Mouse (Mus musculus): ENCODE measurements around the gene Irx6. TPM values are rescaled to one million over a fixed set of nuclear protein-coding genes. Genes with fewer than 3 reads are reported as not detected.

Irx6 gene
- polyA plus RNA-seq, 1 experiment: 3.4 TPM

- DNase-seq (ENCODE audit: low read depth): no peak
- TF ChIP-seq CTCF (IDR thresholded peaks at IDR 0.05; ENCODE audit: borderline replicate concordance, extremely low read depth, insufficient read depth, insufficient read length) (no peak), POLR2A (IDR thresholded peaks at IDR 0.05; ENCODE audit: borderline replicate concordance, extremely low read depth, insufficient read depth, insufficient read length, poor library complexity, severe bottlenecking) (no peak)
These were observed 4.3 kb downstream of the Irx6 start for GRCm38 (mm10) chr8:92678407-92678806.

DNA sequence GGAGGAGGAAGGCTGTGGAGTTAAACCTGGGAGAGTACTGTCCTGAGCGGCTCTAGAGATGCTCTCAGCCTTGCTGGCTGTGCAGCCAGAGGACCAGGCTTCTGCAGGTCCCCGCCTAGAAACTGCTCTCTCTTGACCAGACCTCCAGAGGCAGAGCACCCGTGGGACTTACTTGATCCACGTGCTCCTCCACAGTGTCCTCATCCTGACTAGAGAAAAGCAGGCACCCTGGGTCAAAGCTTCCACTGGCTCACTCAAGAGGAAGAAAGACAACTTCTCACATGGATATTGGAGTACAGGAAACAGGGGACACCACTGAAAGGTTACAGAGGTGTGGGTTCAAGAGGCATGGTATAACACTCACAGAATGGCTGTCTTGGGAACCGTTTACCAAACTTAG is 23.3 kb downstream of the Irx6 start:
- TF ChIP-seq POLR2A (IDR thresholded peaks at IDR 0.05; ENCODE audit: borderline replicate concordance, extremely low read depth, insufficient read depth, insufficient read length, poor library complexity, severe bottlenecking) (no peak), CTCF (IDR thresholded peaks at IDR 0.05; ENCODE audit: borderline replicate concordance, extremely low read depth, insufficient read depth, insufficient read length) (no peak)
- no peak for DNase-seq (ENCODE audit: low read depth)

- TF ChIP-seq POLR2A (IDR thresholded peaks at IDR 0.05; ENCODE audit: borderline replicate concordance, extremely low read depth, insufficient read depth, insufficient read length, poor library complexity, severe bottlenecking) (no peak), CTCF (IDR thresholded peaks at IDR 0.05; ENCODE audit: borderline replicate concordance, extremely low read depth, insufficient read depth, insufficient read length) (no peak)
- DNase-seq (ENCODE audit: low read depth): peak; percentile 57
These were observed 24.3 kb downstream of the Irx6 start for GRCm38 (mm10) chr8:92698411-92698810.

DNA sequence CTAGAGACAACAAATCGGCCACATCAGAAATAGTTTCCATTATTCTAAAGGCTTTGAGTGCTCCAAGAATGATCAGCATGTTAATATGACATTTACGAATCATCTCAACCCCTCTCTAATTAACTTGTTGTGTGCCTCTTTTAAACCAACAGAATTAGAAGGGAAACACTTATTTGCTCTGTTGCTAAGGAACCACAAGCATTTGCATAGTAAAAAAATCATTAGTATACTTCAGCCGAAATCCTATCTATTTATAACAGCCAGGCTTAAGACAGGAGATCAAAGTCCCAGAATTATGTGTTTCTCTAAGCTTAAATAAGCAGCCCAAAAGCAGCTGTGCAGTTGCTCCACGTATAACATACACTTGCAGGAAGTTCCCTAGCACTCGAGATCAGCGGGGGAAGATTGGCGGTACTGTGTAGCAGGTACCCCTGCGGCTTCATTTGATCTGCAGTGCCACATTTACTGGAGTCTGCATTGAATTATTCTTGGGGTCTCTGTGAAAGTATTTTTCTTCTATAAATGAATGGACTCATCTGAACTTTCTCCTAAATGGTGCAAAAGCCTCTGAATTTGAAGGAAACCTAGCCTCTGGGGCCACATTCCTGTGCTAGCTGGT is 25.9 kb downstream of the Irx6 start:
- TF ChIP-seq POLR2A (IDR thresholded peaks at IDR 0.05; ENCODE audit: borderline replicate concordance, extremely low read depth, insufficient read depth, insufficient read length, poor library complexity, severe bottlenecking): no peak
- no peak for TF ChIP-seq CTCF (IDR thresholded peaks at IDR 0.05; ENCODE audit: borderline replicate concordance, extremely low read depth, insufficient read depth, insufficient read length)
- DNase-seq (ENCODE audit: low read depth): peak; percentile 63

- TF ChIP-seq CTCF (IDR thresholded peaks at IDR 0.05; ENCODE audit: borderline replicate concordance, extremely low read depth, insufficient read depth, insufficient read length) (no peak), POLR2A (IDR thresholded peaks at IDR 0.05; ENCODE audit: borderline replicate concordance, extremely low read depth, insufficient read depth, insufficient read length, poor library complexity, severe bottlenecking) (no peak)
- DNase-seq (ENCODE audit: low read depth): no peak
These were observed 29.3 kb downstream of the Irx6 start for GRCm38 (mm10) chr8:92703375-92703774.

DNA sequence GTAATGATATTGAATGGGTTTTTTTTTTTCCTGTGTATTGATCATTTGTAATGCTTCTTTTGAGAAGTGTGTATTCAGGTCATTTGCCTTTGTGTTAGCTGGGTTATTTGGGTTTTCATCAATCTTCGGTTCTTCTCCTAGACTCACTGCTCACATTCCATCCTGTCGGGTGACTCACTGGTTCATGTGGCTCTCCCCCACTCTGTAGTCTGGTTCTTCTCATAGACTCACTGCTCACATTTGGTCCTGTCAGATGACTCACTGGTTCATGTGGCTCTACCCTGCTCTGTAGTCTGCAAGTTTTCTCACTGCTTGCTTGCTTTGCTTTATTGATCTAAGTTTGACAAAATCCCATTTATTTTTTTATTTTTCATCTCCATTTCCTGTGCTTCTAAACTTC is 32.2 kb downstream of the Irx6 start:
- no peak for DNase-seq (ENCODE audit: low read depth)
- no peak for TF ChIP-seq CTCF (IDR thresholded peaks at IDR 0.05; ENCODE audit: borderline replicate concordance, extremely low read depth, insufficient read depth, insufficient read length)

DNA sequence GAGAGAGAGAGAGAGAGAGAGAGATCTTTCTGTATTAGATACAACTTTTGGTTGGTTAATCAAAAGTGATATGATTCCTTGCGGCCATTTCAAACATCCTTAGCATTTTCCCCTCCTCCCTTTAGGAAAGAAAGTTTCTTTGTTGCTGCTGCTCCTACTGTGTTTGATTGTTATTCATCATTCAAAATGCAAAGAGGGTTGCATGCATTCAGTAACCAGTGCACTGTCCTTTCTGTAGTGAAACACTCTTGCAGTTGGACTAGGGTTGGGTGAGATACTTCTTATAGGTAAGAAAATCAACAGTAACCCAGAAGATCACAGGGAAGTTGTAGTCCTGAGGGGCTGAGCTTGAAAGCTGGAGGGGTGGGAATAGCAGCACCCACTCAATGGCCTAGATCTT is 39.2 kb downstream of the Irx6 start:
- DNase-seq (ENCODE audit: low read depth): no peak
- TF ChIP-seq CTCF (IDR thresholded peaks at IDR 0.05; ENCODE audit: borderline replicate concordance, extremely low read depth, insufficient read depth, insufficient read length) (no peak), POLR2A (IDR thresholded peaks at IDR 0.05; ENCODE audit: borderline replicate concordance, extremely low read depth, insufficient read depth, insufficient read length, poor library complexity, severe bottlenecking) (no peak)

- TF ChIP-seq POLR2A (IDR thresholded peaks at IDR 0.05; ENCODE audit: borderline replicate concordance, extremely low read depth, insufficient read depth, insufficient read length, poor library complexity, severe bottlenecking): no peak
- no peak for TF ChIP-seq CTCF (IDR thresholded peaks at IDR 0.05; ENCODE audit: borderline replicate concordance, extremely low read depth, insufficient read depth, insufficient read length)
- no peak for DNase-seq (ENCODE audit: low read depth)
These were observed 43.3 kb downstream of the Irx6 start for GRCm38 (mm10) chr8:92717418-92717817.

DNA sequence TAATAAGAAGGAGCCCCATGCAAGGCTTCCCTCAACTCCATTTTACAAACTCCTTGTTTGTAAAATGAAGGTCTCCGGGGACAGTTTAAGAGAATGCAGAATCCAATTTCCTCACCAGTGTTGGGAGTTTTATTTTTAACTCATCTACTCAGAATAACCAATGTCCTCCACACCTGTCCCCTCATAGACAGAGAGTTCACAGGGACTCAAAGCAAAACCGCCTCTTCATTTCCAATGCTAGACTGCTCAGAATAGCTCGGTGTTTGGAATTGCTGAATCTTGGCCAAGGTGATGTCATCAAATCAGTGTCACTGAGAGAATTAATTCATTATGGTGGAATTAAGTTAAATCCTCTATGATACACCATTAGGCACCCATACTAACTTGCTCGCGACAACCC is 44.0 kb downstream of the Irx6 start:
- TF ChIP-seq CTCF (IDR thresholded peaks at IDR 0.05; ENCODE audit: borderline replicate concordance, extremely low read depth, insufficient read depth, insufficient read length) (no peak), POLR2A (IDR thresholded peaks at IDR 0.05; ENCODE audit: borderline replicate concordance, extremely low read depth, insufficient read depth, insufficient read length, poor library complexity, severe bottlenecking) (no peak)
- DNase-seq (ENCODE audit: low read depth): peak; percentile 31

DNA sequence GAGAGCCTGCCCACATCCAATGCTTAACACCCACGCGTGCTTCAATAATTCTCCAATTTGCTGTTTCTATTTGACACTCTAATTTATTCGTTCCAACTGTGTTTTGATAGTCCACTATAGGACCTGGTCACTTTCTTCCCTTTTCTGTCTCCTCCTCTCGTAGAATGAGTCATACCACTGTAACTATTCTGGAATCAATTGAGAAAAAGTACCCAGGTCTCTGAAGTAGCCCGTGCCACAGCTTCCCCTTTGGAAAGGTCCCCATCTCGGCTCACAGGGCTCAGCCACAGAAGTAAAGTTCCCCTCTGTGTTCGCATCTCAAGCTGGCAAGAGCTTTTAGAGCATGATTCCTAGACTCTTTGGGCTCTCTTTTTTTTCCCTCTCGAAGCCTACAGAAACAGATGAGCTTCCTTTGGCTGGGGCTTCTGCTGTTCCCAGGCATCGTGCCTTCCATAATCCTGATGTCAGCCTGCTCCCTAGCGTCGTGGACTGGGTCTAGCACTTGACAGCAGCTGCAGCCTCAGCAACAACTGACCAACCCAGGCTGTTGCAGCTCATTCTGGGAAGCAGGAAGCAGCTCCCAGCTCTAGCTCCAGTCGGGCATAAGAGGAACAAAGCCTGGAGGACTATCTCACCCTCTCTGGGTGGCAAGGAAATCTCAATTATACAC is 47.3 kb downstream of the Irx6 start:
- peak; percentile 85 for TF ChIP-seq CTCF (IDR thresholded peaks at IDR 0.05; ENCODE audit: borderline replicate concordance, extremely low read depth, insufficient read depth, insufficient read length)
- no peak for TF ChIP-seq POLR2A (IDR thresholded peaks at IDR 0.05; ENCODE audit: borderline replicate concordance, extremely low read depth, insufficient read depth, insufficient read length, poor library complexity, severe bottlenecking)

DNA sequence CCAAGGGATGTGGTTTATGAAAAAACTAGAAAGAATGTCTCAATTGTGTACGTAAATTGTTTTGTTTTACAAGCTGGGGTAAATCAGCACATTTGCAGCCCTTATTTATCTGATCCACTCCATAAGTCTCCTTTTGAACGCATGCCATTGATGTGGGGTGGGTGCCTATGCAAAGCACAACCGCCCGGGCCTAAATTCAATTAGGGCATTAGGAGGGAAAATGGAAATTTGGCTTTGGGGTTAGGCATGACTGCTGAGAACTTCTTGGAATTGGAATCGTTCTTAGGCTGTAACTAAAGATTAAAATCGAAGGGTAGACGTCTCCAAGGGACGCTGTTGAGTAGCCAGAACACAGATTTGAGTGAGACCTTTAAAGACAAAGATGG is 47.8 kb downstream of the Irx6 start:
- no peak for DNase-seq (ENCODE audit: low read depth)
- no peak for TF ChIP-seq CTCF (IDR thresholded peaks at IDR 0.05; ENCODE audit: borderline replicate concordance, extremely low read depth, insufficient read depth, insufficient read length)
- no peak for TF ChIP-seq POLR2A (IDR thresholded peaks at IDR 0.05; ENCODE audit: borderline replicate concordance, extremely low read depth, insufficient read depth, insufficient read length, poor library complexity, severe bottlenecking)

More for the DNA sequence above, 47.3 kb downstream of the Irx6 start:
- DNase-seq (ENCODE audit: low read depth): peak; percentile 94

GRCm38 (mm10) chr8:92723320-92723719 is 49.2 kb downstream of the Irx6 start:
- TF ChIP-seq CTCF (IDR thresholded peaks at IDR 0.05; ENCODE audit: borderline replicate concordance, extremely low read depth, insufficient read depth, insufficient read length) (no peak), POLR2A (IDR thresholded peaks at IDR 0.05; ENCODE audit: borderline replicate concordance, extremely low read depth, insufficient read depth, insufficient read length, poor library complexity, severe bottlenecking) (no peak)
- DNase-seq (ENCODE audit: low read depth): peak; percentile 56

Measured in brain, embryonic 14.5 days (tissue).